Mouse (Mus musculus) intestine, embryonic 16.5 days (tissue): ENCODE results near the gene Zkscan14. TPM values are rescaled to one million over a fixed set of nuclear protein-coding genes. Genes with fewer than 3 reads are reported as not detected.
A peak's percentile ranks its signal among the peaks of the same experiment; 100 is the strongest.
"Not testable (repeated sequence)": the region's sequence is repeated elsewhere in the genome, so short reads cannot be mapped to it uniquely, and the experiment has no call there.

Experiments used
- ATAC-seq: fragments of 200-750 bp; cut with Nextera tagmentation; 2 replicates; pipeline ENCODE4 v1.8.0; 2017; ENCODE audit warnings: moderate TSS enrichment, moderate library complexity
- H3K27ac ChIP-seq: fragments of 300-500 bp; sonication (generic); 2 replicates; pipeline ENCODE4 v1.5.1; 2014; ENCODE audit warnings: mild to moderate bottlenecking, low read length
- H3K27me3 ChIP-seq: fragments of 300-500 bp; sonication (generic); replicated peaks from 2 replicates; pipeline ENCODE4 v1.6.1; 2014; ENCODE audit warnings: low read length, control low read depth, mixed read lengths; ENCODE audit not compliant: control insufficient read depth, insufficient read depth
- H3K36me3 ChIP-seq: fragments of 300-500 bp; sonication (generic); 2 replicates; pipeline ENCODE4 v1.6.1; 2014; ENCODE audit warnings: low read length, control low read depth; ENCODE audit not compliant: control insufficient read depth, insufficient read depth
- H3K4me1 ChIP-seq: fragments of 300-500 bp; sonication (generic); 2 replicates; pipeline ENCODE4 v1.6.1; 2014; ENCODE audit warnings: low read length, control low read depth, mixed read lengths; ENCODE audit not compliant: control insufficient read depth, insufficient read depth
- H3K4me2 ChIP-seq: fragments of 300-500 bp; sonication (generic); 2 replicates; pipeline ENCODE4 v1.6.1; 2014; ENCODE audit warnings: low read depth, low read length, control low read depth
- H3K4me3 ChIP-seq: fragments of 300-500 bp; sonication (generic); 2 replicates; pipeline ENCODE4 v1.5.1; 2014; ENCODE audit warnings: mild to moderate bottlenecking, low read length
- H3K9ac ChIP-seq: fragments of 300-500 bp; sonication (generic); 2 replicates; pipeline ENCODE4 v1.6.1; 2014; ENCODE audit warnings: low read depth, low read length
- H3K9me3 ChIP-seq: fragments of 300-500 bp; sonication (generic); 2 replicates; pipeline ENCODE4 v1.6.1; 2016; ENCODE audit warnings: low read length, control low read depth; ENCODE audit not compliant: control insufficient read depth
- WGBS: fragments of 180-500 bp; shearing (Covaris S2); extraction: QIAGEN DNeasy Blood & Tissue Kit; methylation state at CpG from one replicate; pipeline ENCODE4 v1.1.7; 2014; 5-methylcytosine and 5-hydroxymethylcytosine counted together
- polyA plus RNA-seq: library from polyadenylated mRNA; unstranded; fragments of >200 nt; fragmentation: Nextera tagmentation; extraction: Ambion mirVana; gene quantifications from 2 replicates; pipeline ENCODE4 v1.2.1, GENCODE M21; 2015

Zkscan14 gene
- polyA plus RNA-seq, 1 experiment from 2014 or later: 8.4 TPM

- H3K9ac ChIP-seq: no peak overlapping the region
- no peak overlapping the region for H3K4me3 ChIP-seq
- ATAC-seq: peak; percentile 92
- no peaks in the 10 kb centered on the region for H3K9me3 ChIP-seq
- H3K36me3 ChIP-seq: peaks cover 21% of the 10 kb centered on the region
- no peak overlapping the region for H3K4me2 ChIP-seq
- H3K27me3 ChIP-seq: no peaks in the 10 kb centered on the region
- WGBS: 69% methylated on average over 5 of the region's 5 CpGs
- peak overlapping the region; percentile 57 for H3K27ac ChIP-seq
- H3K4me1 ChIP-seq: no peaks in the 10 kb centered on the region
Measured at GRCm38 (mm10) chr5:145222840-145223239, 21.2 kb upstream of the Zkscan14 start.

- H3K9ac ChIP-seq: no peak overlapping the region
- H3K4me2 ChIP-seq: no peak overlapping the region
- H3K27me3 ChIP-seq: no peaks in the 10 kb centered on the region
- H3K27ac ChIP-seq: no peak overlapping the region
- 92% methylated on average over 8 of the region's 8 CpGs for WGBS
- no peaks in the 10 kb centered on the region for H3K9me3 ChIP-seq
- H3K36me3 ChIP-seq: peaks cover 21% of the 10 kb centered on the region
- H3K4me3 ChIP-seq: no peak overlapping the region
- no peak for ATAC-seq
- H3K4me1 ChIP-seq: no peaks in the 10 kb centered on the region
Measured at GRCm38 (mm10) chr5:145219981-145220380, 18.3 kb upstream of the Zkscan14 start.

- no peak for ATAC-seq
- Histone ChIP-seq H3K27ac (no peak overlapping the region), H3K4me3 (no peak overlapping the region), H3K36me3 (peaks cover 21% of the 10 kb centered on the region), H3K4me2 (no peak overlapping the region), H3K27me3 (no peaks in the 10 kb centered on the region), H3K9me3 (no peaks in the 10 kb centered on the region), H3K9ac (0 out of 2 replicates have a peak overlapping the region, but pooled peaks have one; percentile 10), H3K4me1 (no peaks in the 10 kb centered on the region)
- 95% methylated on average over 20 of the region's 20 CpGs for WGBS
Measured at GRCm38 (mm10) chr5:145218671-145219070, 17.0 kb upstream of the Zkscan14 start.

- H3K4me2 ChIP-seq: no peak overlapping the region
- peaks cover 21% of the 10 kb centered on the region for H3K36me3 ChIP-seq
- no peak overlapping the region for H3K4me3 ChIP-seq
- no peaks in the 10 kb centered on the region for H3K9me3 ChIP-seq
- H3K9ac ChIP-seq: no peak overlapping the region
- no peak for ATAC-seq
- no peaks in the 10 kb centered on the region for H3K27me3 ChIP-seq
- 97% methylated on average over 21 of the region's 21 CpGs for WGBS
- H3K27ac ChIP-seq: no peak overlapping the region
- H3K4me1 ChIP-seq: no peaks in the 10 kb centered on the region
Measured at GRCm38 (mm10) chr5:145218206-145218605, 16.5 kb upstream of the Zkscan14 start.

- H3K4me3 ChIP-seq: no peak overlapping the region
- H3K4me2 ChIP-seq: no peak overlapping the region
- H3K9me3 ChIP-seq: no peaks in the 10 kb centered on the region
- no peaks in the 10 kb centered on the region for H3K4me1 ChIP-seq
- H3K36me3 ChIP-seq: peaks cover 21% of the 10 kb centered on the region
- WGBS: 60% methylated on average over 6 of the region's 6 CpGs
- H3K9ac ChIP-seq: no peak overlapping the region
- H3K27ac ChIP-seq: no peak overlapping the region
- H3K27me3 ChIP-seq: no peaks in the 10 kb centered on the region
- peak; percentile 84 for ATAC-seq
Measured at GRCm38 (mm10) chr5:145217746-145218145, 16.1 kb upstream of the Zkscan14 start.

GRCm38 (mm10) chr5:145214679-145215078 is 13.0 kb upstream of the Zkscan14 start:
- no peak overlapping the region for H3K9ac ChIP-seq
- H3K9me3 ChIP-seq: no peaks in the 10 kb centered on the region
- H3K36me3 ChIP-seq: peaks cover 9% of the 10 kb centered on the region
- H3K4me1 ChIP-seq: no peaks in the 10 kb centered on the region
- no peaks in the 10 kb centered on the region for H3K27me3 ChIP-seq
- no peak overlapping the region for H3K4me2 ChIP-seq
- ATAC-seq: no peak
- no peak overlapping the region for H3K27ac ChIP-seq
- 71% methylated on average over 4 of the region's 4 CpGs for WGBS
- no peak overlapping the region for H3K4me3 ChIP-seq

GRCm38 (mm10) chr5:145213505-145213904 is 11.8 kb upstream of the Zkscan14 start:
- 91% methylated on average over 3 of the region's 3 CpGs for WGBS
- H3K9me3 ChIP-seq: no peaks in the 10 kb centered on the region
- H3K27me3 ChIP-seq: no peaks in the 10 kb centered on the region

GRCm38 (mm10) chr5:145212216-145212615 is 10.5 kb upstream of the Zkscan14 start:
- no peaks in the 10 kb centered on the region for H3K9me3 ChIP-seq
- no peak for ATAC-seq
- no peaks in the 10 kb centered on the region for H3K4me1 ChIP-seq
- H3K9ac ChIP-seq: no peak overlapping the region
- H3K36me3 ChIP-seq: no peaks in the 10 kb centered on the region; the same call in 1 of the 2 replicates
- no peaks in the 10 kb centered on the region for H3K27me3 ChIP-seq
- no peak overlapping the region for H3K4me3 ChIP-seq
- no peak overlapping the region for H3K4me2 ChIP-seq
- H3K27ac ChIP-seq: no peak overlapping the region
- WGBS: 89% methylated on average over 4 of the region's 4 CpGs

More at GRCm38 (mm10) chr5:145213505-145213904, 11.8 kb upstream of the Zkscan14 start:
- peaks cover 3% of the 10 kb centered on the region for H3K36me3 ChIP-seq
- H3K27ac ChIP-seq: no peak overlapping the region
- H3K4me3 ChIP-seq: no peak overlapping the region
- H3K9ac ChIP-seq: no peak overlapping the region
- no peak for ATAC-seq
- H3K4me2 ChIP-seq: no peak overlapping the region
- H3K4me1 ChIP-seq: no peaks in the 10 kb centered on the region

- Histone ChIP-seq H3K36me3 (no peaks in the 10 kb centered on the region; the same call in 1 of the 2 replicates), H3K27me3 (no peaks in the 10 kb centered on the region), H3K4me1 (no peaks in the 10 kb centered on the region), H3K9ac (no peak overlapping the region), H3K4me3 (no peak overlapping the region), H3K4me2 (no peak overlapping the region), H3K9me3 (no peaks in the 10 kb centered on the region), H3K27ac (no peak overlapping the region)
- 86% methylated on average over 4 of the region's 4 CpGs for WGBS
- ATAC-seq: no peak
Measured at GRCm38 (mm10) chr5:145211340-145211739, 9.7 kb upstream of the Zkscan14 start.

- H3K4me1 ChIP-seq: peaks cover 11% of the 10 kb centered on the region
- ATAC-seq: not testable (repeated sequence)
- 40% methylated on average over 11 of the region's 11 CpGs for WGBS
Measured at GRCm38 (mm10) chr5:145208391-145208790, 6.7 kb upstream of the Zkscan14 start.

More at GRCm38 (mm10) chr5:145208391-145208790, 6.7 kb upstream of the Zkscan14 start:
- not testable (repeated sequence) for H3K4me3 ChIP-seq, H3K9ac ChIP-seq, H3K4me2 ChIP-seq, H3K27ac ChIP-seq, H3K27me3 ChIP-seq, H3K9me3 ChIP-seq, H3K36me3 ChIP-seq
